Mouse (Mus musculus): ENCODE data around the gene Cfdp1. TPM values are rescaled to one million over a fixed set of nuclear protein-coding genes. Genes with fewer than 3 reads are reported as not detected.

The Cfdp1 gene
- polyA plus RNA-seq (2014; fragmentation: Nextera tagmentation; extraction: Ambion mirVana): 177 and 178 TPM in 2 replicates

GRCm38 (mm10) chr8:111853861-111854501 is at the start of gene Cfdp1:
Gene Cfdp1 (minus strand): TSS chr8:111854291.
- Histone ChIP-seq H3K27ac (ENCODE audit: low read depth, low read length) (no peak within 1 kb of the TSS), H3K27me3 (ENCODE audit: control insufficient read depth, insufficient read depth, low read length) (no peaks in the 10 kb centered on the region), H3K4me2 (ENCODE audit: low read depth, low read length) (peak within 1 kb of the TSS; percentile 84), H3K4me1 (ENCODE audit: control insufficient read depth, insufficient read depth, low read length) (peaks cover 3% of the 10 kb centered on the region; the same call in 1 of the 2 replicates), H3K9me3 (ENCODE audit: control insufficient read depth, low read length) (no peaks in the 10 kb centered on the region), H3K4me3 (ENCODE audit: low read depth, low read length) (peak within 1 kb of the TSS; percentile 67), H3K9ac (replicated peaks; ENCODE audit: low read depth, low read length) (peak within 1 kb of the TSS; percentile 74), H3K36me3 (ENCODE audit: control insufficient read depth, insufficient read depth, low read length) (no peaks in the 10 kb centered on the region)
- peak; percentile 100 for ATAC-seq (ENCODE audit: low read depth)
- WGBS: under 1% methylated on average over 53 of the region's 53 CpGs

- 45% methylated on average over 5 of the region's 5 CpGs for WGBS
These were observed 48.0 kb upstream of the Cfdp1 start for GRCm38 (mm10) chr8:111902080-111902479.

GRCm38 (mm10) chr8:111898586-111898985 is 44.5 kb upstream of the Cfdp1 start:
- Histone ChIP-seq H3K4me2 (ENCODE audit: low read depth, low read length) (no peak overlapping the region), H3K9me3 (ENCODE audit: control insufficient read depth, low read length) (no peaks in the 10 kb centered on the region), H3K4me3 (ENCODE audit: low read depth, low read length) (no peak overlapping the region), H3K4me1 (ENCODE audit: control insufficient read depth, insufficient read depth, low read length) (no peaks in the 10 kb centered on the region), H3K36me3 (ENCODE audit: control insufficient read depth, insufficient read depth, low read length) (no peaks in the 10 kb centered on the region), H3K27ac (ENCODE audit: low read depth, low read length) (no peak overlapping the region), H3K9ac (replicated peaks; ENCODE audit: low read depth, low read length) (no peak overlapping the region), H3K27me3 (ENCODE audit: control insufficient read depth, insufficient read depth, low read length) (no peaks in the 10 kb centered on the region)
- WGBS: 46% methylated on average over 10 of the region's 10 CpGs
- ATAC-seq (ENCODE audit: low read depth): no peak

More at GRCm38 (mm10) chr8:111902080-111902479, 48.0 kb upstream of the Cfdp1 start:
- Histone ChIP-seq H3K9me3 (ENCODE audit: control insufficient read depth, low read length) (no peaks in the 10 kb centered on the region), H3K4me2 (ENCODE audit: low read depth, low read length) (no peak overlapping the region), H3K36me3 (ENCODE audit: control insufficient read depth, insufficient read depth, low read length) (no peaks in the 10 kb centered on the region), H3K4me1 (ENCODE audit: control insufficient read depth, insufficient read depth, low read length) (no peaks in the 10 kb centered on the region), H3K27me3 (ENCODE audit: control insufficient read depth, insufficient read depth, low read length) (no peaks in the 10 kb centered on the region), H3K4me3 (ENCODE audit: low read depth, low read length) (no peak overlapping the region), H3K9ac (replicated peaks; ENCODE audit: low read depth, low read length) (no peak overlapping the region), H3K27ac (ENCODE audit: low read depth, low read length) (no peak overlapping the region)
- ATAC-seq (ENCODE audit: low read depth): no peak

- Histone ChIP-seq H3K36me3 (ENCODE audit: control insufficient read depth, insufficient read depth, low read length) (no peaks in the 10 kb centered on the region), H3K27ac (ENCODE audit: low read depth, low read length) (no peak overlapping the region), H3K9ac (replicated peaks; ENCODE audit: low read depth, low read length) (no peak overlapping the region), H3K4me1 (ENCODE audit: control insufficient read depth, insufficient read depth, low read length) (no peaks in the 10 kb centered on the region), H3K9me3 (ENCODE audit: control insufficient read depth, low read length) (no peaks in the 10 kb centered on the region), H3K4me2 (ENCODE audit: low read depth, low read length) (no peak overlapping the region), H3K4me3 (ENCODE audit: low read depth, low read length) (no peak overlapping the region), H3K27me3 (ENCODE audit: control insufficient read depth, insufficient read depth, low read length) (peaks cover 14% of the 10 kb centered on the region)
- ATAC-seq (ENCODE audit: low read depth): no peak
- WGBS: 92% methylated on average over 7 of the region's 7 CpGs
These were observed 40.9 kb upstream of the Cfdp1 start for GRCm38 (mm10) chr8:111894955-111895354.

- Histone ChIP-seq H3K36me3 (ENCODE audit: control insufficient read depth, insufficient read depth, low read length) (no peaks in the 10 kb centered on the region), H3K4me2 (ENCODE audit: low read depth, low read length) (no peak overlapping the region), H3K9ac (replicated peaks; ENCODE audit: low read depth, low read length) (no peak overlapping the region), H3K4me3 (ENCODE audit: low read depth, low read length) (no peak overlapping the region), H3K27me3 (ENCODE audit: control insufficient read depth, insufficient read depth, low read length) (peaks cover 26% of the 10 kb centered on the region), H3K9me3 (ENCODE audit: control insufficient read depth, low read length) (no peaks in the 10 kb centered on the region), H3K27ac (ENCODE audit: low read depth, low read length) (no peak overlapping the region), H3K4me1 (ENCODE audit: control insufficient read depth, insufficient read depth, low read length) (no peaks in the 10 kb centered on the region)
- 69% methylated on average over 5 of the region's 5 CpGs for WGBS
- no peak for ATAC-seq (ENCODE audit: low read depth)
These were observed 38.5 kb upstream of the Cfdp1 start for GRCm38 (mm10) chr8:111892615-111893014.

GRCm38 (mm10) chr8:111891983-111892382 is 37.9 kb upstream of the Cfdp1 start:
- H3K27me3 ChIP-seq (ENCODE audit: control insufficient read depth, insufficient read depth, low read length): peaks cover 26% of the 10 kb centered on the region
- 34% methylated on average over 8 of the region's 8 CpGs for WGBS
- no peaks in the 10 kb centered on the region for H3K4me1 ChIP-seq (ENCODE audit: control insufficient read depth, insufficient read depth, low read length)
- H3K4me3 ChIP-seq (ENCODE audit: low read depth, low read length): no peak overlapping the region
- H3K36me3 ChIP-seq (ENCODE audit: control insufficient read depth, insufficient read depth, low read length): no peaks in the 10 kb centered on the region
- ATAC-seq (ENCODE audit: low read depth): no peak
- H3K27ac ChIP-seq (ENCODE audit: low read depth, low read length): no peak overlapping the region
- no peak overlapping the region for H3K9ac ChIP-seq (replicated peaks; ENCODE audit: low read depth, low read length)
- no peak overlapping the region for H3K4me2 ChIP-seq (ENCODE audit: low read depth, low read length)
- H3K9me3 ChIP-seq (ENCODE audit: control insufficient read depth, low read length): no peaks in the 10 kb centered on the region

GRCm38 (mm10) chr8:111890911-111891303 is 36.8 kb upstream of the Cfdp1 start:
- no peak overlapping the region for H3K4me3 ChIP-seq (ENCODE audit: low read depth, low read length)
- no peak overlapping the region for H3K27ac ChIP-seq (ENCODE audit: low read depth, low read length)
- 60% methylated on average over 6 of the region's 6 CpGs for WGBS
- H3K9ac ChIP-seq (replicated peaks; ENCODE audit: low read depth, low read length): no peak overlapping the region
- no peak overlapping the region for H3K4me2 ChIP-seq (ENCODE audit: low read depth, low read length)
- H3K9me3 ChIP-seq (ENCODE audit: control insufficient read depth, low read length): no peaks in the 10 kb centered on the region
- no peak for ATAC-seq (ENCODE audit: low read depth)
- peaks cover 26% of the 10 kb centered on the region for H3K27me3 ChIP-seq (ENCODE audit: control insufficient read depth, insufficient read depth, low read length)
- no peaks in the 10 kb centered on the region for H3K4me1 ChIP-seq (ENCODE audit: control insufficient read depth, insufficient read depth, low read length)
- H3K36me3 ChIP-seq (ENCODE audit: control insufficient read depth, insufficient read depth, low read length): no peaks in the 10 kb centered on the region

GRCm38 (mm10) chr8:111889931-111890910 is 36.1 kb upstream of the Cfdp1 start:
- ATAC-seq (ENCODE audit: low read depth): peak; percentile 34; the same call in 1 of the 2 replicates
- peak overlapping the region; percentile 21; the same call in 1 of the 2 replicates for H3K4me3 ChIP-seq (ENCODE audit: low read depth, low read length)
- H3K36me3 ChIP-seq (ENCODE audit: control insufficient read depth, insufficient read depth, low read length): no peaks in the 10 kb centered on the region
- peak overlapping the region; percentile 48 for H3K4me2 ChIP-seq (ENCODE audit: low read depth, low read length)
- H3K9ac ChIP-seq (replicated peaks; ENCODE audit: low read depth, low read length): no peak overlapping the region
- WGBS: 11% methylated on average over 86 of the region's 86 CpGs
- no peaks in the 10 kb centered on the region for H3K4me1 ChIP-seq (ENCODE audit: control insufficient read depth, insufficient read depth, low read length)
- H3K27me3 ChIP-seq (ENCODE audit: control insufficient read depth, insufficient read depth, low read length): peaks cover 26% of the 10 kb centered on the region
- no peaks in the 10 kb centered on the region for H3K9me3 ChIP-seq (ENCODE audit: control insufficient read depth, low read length)
- no peak overlapping the region for H3K27ac ChIP-seq (ENCODE audit: low read depth, low read length)

All from neural tube, embryonic 14.5 days (tissue).